Mouse (Mus musculus) forebrain, embryonic 12.5 days (tissue): ENCODE measurements at regions not wholly inside any gene's neighbourhood (a gene's known extent, or its start where the extent isn't known, plus 50 kb on each side); places are given as distances from the start of the nearest gene placed in this dataset.

ENCODE experiments used
- ATAC-seq: fragments of 200-750 bp; cut with Nextera tagmentation; 2 replicates; pipeline ENCODE4 v1.8.0; 2017; ENCODE audit warnings: moderate TSS enrichment; ENCODE audit not compliant: low FRiP score
- H3K27ac ChIP-seq: fragments of 300-500 bp; sonication (generic); 2 replicates; pipeline ENCODE4 v1.5.1; 2016; ENCODE audit warnings: mild to moderate bottlenecking
- H3K27me3 ChIP-seq: fragments of 300-500 bp; sonication (generic); 2 replicates; pipeline ENCODE4 v1.6.1; 2016; ENCODE audit warnings: mild to moderate bottlenecking
- H3K36me3 ChIP-seq: fragments of 300-500 bp; sonication (generic); replicated peaks from 2 replicates; pipeline ENCODE4 v1.6.1; 2016; ENCODE audit warnings: mild to moderate bottlenecking
- H3K4me1 ChIP-seq: fragments of 300-500 bp; sonication (generic); 2 replicates; pipeline ENCODE4 v1.6.1; 2016
- H3K4me2 ChIP-seq: fragments of 300-500 bp; sonication (generic); 2 replicates; pipeline ENCODE4 v1.6.1; 2016; ENCODE audit warnings: mild to moderate bottlenecking, moderate library complexity
- H3K4me3 ChIP-seq: fragments of 300-500 bp; sonication (generic); replicated peaks from 2 replicates; pipeline ENCODE4 v1.5.1; 2016; ENCODE audit warnings: mild to moderate bottlenecking
- H3K9ac ChIP-seq: fragments of 300-500 bp; sonication (generic); 2 replicates; pipeline ENCODE4 v1.6.1; 2016; ENCODE audit warnings: mild to moderate bottlenecking
- H3K9me3 ChIP-seq: fragments of 300-500 bp; sonication (generic); 2 replicates; pipeline ENCODE4 v1.6.1; 2016
- WGBS: fragments of 180-500 bp; shearing (Covaris S2); methylation state at CpG from one replicate; pipeline ENCODE4 v1.1.7; 2016; 5-methylcytosine and 5-hydroxymethylcytosine counted together

DNA sequence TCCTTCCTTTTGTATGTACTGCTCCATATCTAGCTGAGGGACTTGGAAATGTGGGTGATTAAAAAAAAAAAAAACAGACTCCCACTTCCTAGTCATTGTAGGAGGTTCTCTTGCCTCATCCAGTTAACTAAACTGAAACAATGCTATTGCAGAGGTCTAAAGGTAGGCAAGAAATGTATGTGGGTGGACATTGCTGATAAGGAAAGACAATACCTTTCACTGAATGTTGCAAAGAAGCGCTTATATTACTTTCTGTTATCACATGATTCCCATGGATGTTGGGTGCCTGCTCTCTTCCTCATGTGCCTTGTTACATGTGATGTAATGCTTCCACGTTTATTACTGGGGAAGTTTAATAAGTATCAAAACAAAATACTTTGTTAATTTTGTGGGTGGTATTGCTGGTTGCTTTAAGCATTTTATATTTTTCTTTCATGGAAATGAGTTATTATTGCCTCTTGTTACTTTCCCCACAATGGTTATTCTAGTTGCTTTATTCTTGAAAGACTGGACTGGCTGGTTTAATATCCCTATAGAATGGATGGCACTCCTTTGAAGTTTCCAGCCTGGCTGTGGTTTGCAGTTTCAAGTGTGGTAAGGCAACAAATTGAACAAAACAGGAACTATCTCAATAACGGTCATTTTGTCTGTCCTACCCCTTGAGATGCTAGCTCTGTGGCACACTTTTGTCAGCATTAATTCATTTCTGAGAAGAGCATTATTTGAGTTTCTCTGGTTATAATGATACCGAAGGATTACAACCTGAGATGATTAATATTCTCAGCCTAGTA lies 403.9 kb upstream of the Frg1 start:
- ATAC-seq: no peak
- Histone ChIP-seq H3K4me2 (no peak overlapping the region), H3K36me3 (no peaks in the 10 kb centered on the region), H3K27me3 (no peaks in the 10 kb centered on the region), H3K4me1 (no peaks in the 10 kb centered on the region), H3K9ac (no peak overlapping the region), H3K4me3 (no peak overlapping the region), H3K9me3 (no peaks in the 10 kb centered on the region), H3K27ac (no peak overlapping the region)
- 85% methylated on average over 4 of the region's 4 CpGs for WGBS

DNA sequence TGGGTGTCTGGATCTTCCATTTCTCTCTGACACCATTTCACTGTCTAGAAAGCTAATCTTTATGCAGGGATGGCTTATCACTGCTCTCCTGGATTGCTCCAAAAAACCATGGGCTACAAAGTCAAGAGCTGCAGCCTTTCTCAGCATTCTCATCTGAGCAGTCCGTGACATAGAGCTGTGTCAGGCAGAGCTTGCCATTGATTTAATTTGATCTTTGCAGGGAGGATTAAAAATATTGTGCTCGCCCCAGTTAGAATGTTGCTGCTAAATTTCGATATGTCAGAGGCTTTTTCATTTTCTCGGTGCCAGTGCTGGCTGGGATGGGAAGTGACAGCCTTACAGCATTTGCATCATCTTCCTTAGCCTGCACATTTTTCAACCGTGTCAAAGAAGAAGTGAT lies 401.7 kb upstream of the Frg1 start:
- no peaks in the 10 kb centered on the region for H3K27me3 ChIP-seq
- no peak overlapping the region for H3K4me2 ChIP-seq
- H3K4me1 ChIP-seq: no peaks in the 10 kb centered on the region
- no peaks in the 10 kb centered on the region for H3K9me3 ChIP-seq
- H3K4me3 ChIP-seq: no peak overlapping the region
- no peak overlapping the region for H3K9ac ChIP-seq
- ATAC-seq: no peak
- no peak overlapping the region for H3K27ac ChIP-seq
- no peaks in the 10 kb centered on the region for H3K36me3 ChIP-seq
- 75% methylated on average over 5 of the region's 5 CpGs for WGBS

GRCm38 (mm10) chr8:41818079-41818478 lies 401.2 kb upstream of the Frg1 start:
- ATAC-seq: no peak
- Histone ChIP-seq H3K36me3 (no peaks in the 10 kb centered on the region), H3K4me1 (no peaks in the 10 kb centered on the region), H3K27ac (no peak overlapping the region), H3K4me3 (no peak overlapping the region), H3K9me3 (no peaks in the 10 kb centered on the region), H3K27me3 (no peaks in the 10 kb centered on the region), H3K9ac (no peak overlapping the region), H3K4me2 (no peak overlapping the region)
- WGBS: 84% methylated on average over 1 of the region's 1 CpGs

DNA sequence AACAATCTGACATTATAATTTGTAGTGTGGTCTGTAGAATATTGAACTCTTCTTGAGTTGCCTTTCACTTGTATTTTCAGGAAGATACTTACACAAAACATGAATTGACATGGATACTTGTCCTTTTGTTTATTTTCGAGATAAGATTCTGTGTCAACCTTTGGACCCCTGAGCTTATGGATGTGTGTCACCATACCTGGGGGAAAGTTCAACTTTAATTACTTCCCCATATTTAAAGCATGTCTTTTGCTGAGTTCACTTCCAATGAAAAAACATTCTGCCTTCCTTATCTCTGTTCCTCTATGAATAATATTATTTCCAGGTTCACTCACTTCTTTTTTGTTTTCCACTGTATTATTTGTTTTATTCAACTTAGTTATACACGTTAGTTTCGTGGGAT lies 398.4 kb upstream of the Frg1 start:
- Histone ChIP-seq H3K9ac (no peak overlapping the region), H3K4me1 (no peaks in the 10 kb centered on the region), H3K4me3 (no peak overlapping the region), H3K4me2 (no peak overlapping the region), H3K36me3 (no peaks in the 10 kb centered on the region), H3K27ac (no peak overlapping the region), H3K9me3 (no peaks in the 10 kb centered on the region), H3K27me3 (no peaks in the 10 kb centered on the region)
- no peak for ATAC-seq
- 88% methylated on average over 3 of the region's 3 CpGs for WGBS

GRCm38 (mm10) chr8:41795625-41796024 lies 378.8 kb upstream of the Frg1 start:
- no peak overlapping the region for H3K27ac ChIP-seq
- WGBS: 81% methylated on average over 2 of the region's 2 CpGs

DNA sequence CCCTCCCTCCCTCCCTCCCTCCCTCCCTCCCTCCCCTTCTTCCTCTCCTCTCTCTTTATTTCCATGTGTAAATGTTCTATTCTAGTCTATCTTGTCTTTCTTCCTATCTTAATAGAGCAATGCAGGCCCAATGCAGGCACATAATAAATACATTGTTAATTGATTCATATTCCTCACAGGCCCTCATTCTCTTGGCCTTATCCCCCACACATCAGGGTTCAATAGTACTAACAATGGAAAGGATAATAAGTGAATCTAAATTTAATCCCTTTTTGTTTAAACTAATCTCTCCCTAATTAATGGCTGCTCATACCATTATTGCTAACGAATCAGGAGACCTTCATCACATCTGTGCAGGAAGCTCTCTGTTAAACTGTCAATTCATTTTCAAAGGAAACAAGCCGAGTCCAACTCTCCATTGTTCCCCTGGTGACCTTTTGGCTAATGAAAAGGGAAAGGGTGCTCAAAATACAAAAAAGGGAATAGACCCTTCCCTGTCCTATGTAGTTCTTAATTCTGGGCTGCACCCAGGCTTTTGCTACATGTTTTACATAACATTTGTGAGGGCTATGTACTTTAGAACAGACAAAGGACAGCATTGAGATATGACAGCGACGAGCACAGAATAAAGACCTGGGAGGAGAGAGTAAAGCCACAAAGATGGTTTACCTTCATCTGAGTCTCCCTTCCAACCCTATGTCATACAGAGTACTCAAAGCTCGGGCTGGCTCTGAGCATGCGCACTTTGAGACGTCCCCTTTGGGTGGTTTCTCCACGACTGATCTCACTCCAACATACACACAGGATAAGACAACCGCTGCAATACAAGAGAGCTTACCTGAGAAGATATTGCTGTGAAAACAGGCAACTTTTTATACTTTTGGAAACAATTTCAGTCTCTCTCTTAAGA lies 370.3 kb upstream of the Frg1 start:
- H3K4me1 ChIP-seq: peaks cover 7% of the 10 kb centered on the region
- no peak overlapping the region for H3K4me2 ChIP-seq
- H3K9ac ChIP-seq: no peak overlapping the region
- peak; percentile 67 for ATAC-seq
- no peak overlapping the region for H3K27ac ChIP-seq
- H3K36me3 ChIP-seq: no peaks in the 10 kb centered on the region
- H3K9me3 ChIP-seq: no peaks in the 10 kb centered on the region
- WGBS: 31% methylated on average over 9 of the region's 9 CpGs
- no peak overlapping the region for H3K4me3 ChIP-seq
- H3K27me3 ChIP-seq: no peaks in the 10 kb centered on the region

More at GRCm38 (mm10) chr8:41795625-41796024, 378.8 kb upstream of the Frg1 start:
- no peak overlapping the region for H3K4me2 ChIP-seq
- H3K4me1 ChIP-seq: no peaks in the 10 kb centered on the region
- no peak overlapping the region for H3K4me3 ChIP-seq
- no peaks in the 10 kb centered on the region for H3K36me3 ChIP-seq
- H3K9ac ChIP-seq: no peak overlapping the region
- H3K27me3 ChIP-seq: no peaks in the 10 kb centered on the region
- ATAC-seq: no peak
- no peaks in the 10 kb centered on the region for H3K9me3 ChIP-seq

DNA sequence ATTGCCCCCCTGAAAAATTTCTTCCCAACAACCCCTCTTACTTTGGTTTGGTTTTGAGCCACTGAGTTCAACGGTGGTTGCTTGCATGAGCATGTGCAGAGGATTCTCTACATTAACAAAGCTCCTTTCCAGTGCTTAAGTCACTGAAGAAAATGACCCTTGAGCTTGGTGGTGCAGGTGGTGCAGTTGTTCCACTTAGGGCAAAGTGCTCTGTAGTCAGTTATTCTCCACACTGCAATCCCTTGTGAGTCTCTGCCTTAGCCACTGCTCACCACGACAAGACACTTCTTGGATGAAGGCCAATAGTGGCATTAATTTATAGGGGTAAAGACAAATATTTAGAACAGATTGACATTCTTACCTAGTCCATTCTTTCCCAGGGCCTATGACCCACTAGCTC lies 369.1 kb upstream of the Frg1 start:
- Histone ChIP-seq H3K4me1 (peaks cover 7% of the 10 kb centered on the region), H3K36me3 (no peaks in the 10 kb centered on the region), H3K4me3 (no peak overlapping the region), H3K27me3 (no peaks in the 10 kb centered on the region), H3K9ac (no peak overlapping the region), H3K9me3 (no peaks in the 10 kb centered on the region), H3K4me2 (no peak overlapping the region), H3K27ac (no peak overlapping the region)
- ATAC-seq: no peak
- 65% methylated on average over 2 of the region's 2 CpGs for WGBS

GRCm38 (mm10) chr8:41782837-41783236 lies 366.0 kb upstream of the Frg1 start:
- H3K4me3 ChIP-seq: no peak overlapping the region
- H3K9ac ChIP-seq: no peak overlapping the region
- no peaks in the 10 kb centered on the region for H3K27me3 ChIP-seq
- ATAC-seq: no peak
- H3K4me2 ChIP-seq: no peak overlapping the region
- no peaks in the 10 kb centered on the region for H3K36me3 ChIP-seq
- 79% methylated on average over 1 of the region's 1 CpGs for WGBS
- H3K4me1 ChIP-seq: peaks cover 7% of the 10 kb centered on the region
- no peaks in the 10 kb centered on the region for H3K9me3 ChIP-seq
- H3K27ac ChIP-seq: no peak overlapping the region

DNA sequence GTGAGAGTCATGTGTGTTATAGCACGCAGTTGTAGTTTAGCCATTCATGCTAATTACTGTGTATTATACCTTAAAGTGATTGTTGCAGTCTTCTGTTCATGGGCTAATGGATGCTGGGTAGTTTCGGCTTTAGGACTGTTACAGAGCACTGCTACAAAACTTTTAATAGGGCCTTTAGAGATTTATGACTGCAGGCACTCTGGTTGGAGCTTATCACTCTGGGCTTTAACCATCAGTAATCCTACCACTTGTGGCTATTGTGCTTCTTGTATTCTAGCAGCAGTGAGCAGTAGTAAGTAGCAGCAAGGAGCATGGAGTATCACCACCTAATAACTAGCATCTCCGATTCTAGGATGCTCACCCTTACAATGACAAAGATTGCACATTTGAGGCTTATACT lies 362.6 kb upstream of the Frg1 start:
- Histone ChIP-seq H3K27ac (no peak overlapping the region), H3K4me3 (no peak overlapping the region), H3K9me3 (no peaks in the 10 kb centered on the region), H3K36me3 (no peaks in the 10 kb centered on the region), H3K9ac (no peak overlapping the region), H3K27me3 (no peaks in the 10 kb centered on the region), H3K4me2 (no peak overlapping the region), H3K4me1 (no peaks in the 10 kb centered on the region)
- WGBS: 92% methylated on average over 3 of the region's 3 CpGs
- ATAC-seq: no peak

- no peak overlapping the region for H3K4me2 ChIP-seq
- H3K9ac ChIP-seq: no peak overlapping the region
- H3K4me1 ChIP-seq: no peaks in the 10 kb centered on the region
- no peak overlapping the region for H3K27ac ChIP-seq
- H3K4me3 ChIP-seq: no peak overlapping the region
- no peaks in the 10 kb centered on the region for H3K27me3 ChIP-seq
- peak; percentile 67; the same call in 1 of the 2 replicates for ATAC-seq
- H3K36me3 ChIP-seq: no peaks in the 10 kb centered on the region
- no peaks in the 10 kb centered on the region for H3K9me3 ChIP-seq
- WGBS: 59% methylated on average over 4 of the region's 4 CpGs
These were observed 354.9 kb upstream of the Frg1 start for GRCm38 (mm10) chr8:41771729-41772128.

DNA sequence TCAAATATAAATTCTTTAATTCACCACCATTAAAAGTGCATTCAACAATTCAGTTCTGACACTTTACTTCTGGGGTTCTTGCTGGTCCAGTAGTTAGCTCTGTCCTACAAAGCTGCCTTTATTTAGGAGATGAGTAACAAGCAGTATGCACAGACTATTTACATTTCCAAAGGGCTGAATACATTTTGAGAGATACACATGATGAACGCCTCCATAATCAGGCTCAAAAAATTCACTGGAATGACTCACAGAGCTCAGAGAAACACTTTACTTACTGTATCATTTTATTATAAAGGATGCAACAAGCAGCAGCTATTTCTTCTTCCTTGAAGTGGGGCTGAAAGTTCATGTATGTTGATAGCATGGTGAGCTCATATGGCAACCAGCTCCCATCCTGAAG lies 336.6 kb upstream of the Frg1 start:
- no peak overlapping the region for H3K27ac ChIP-seq
- H3K4me1 ChIP-seq: no peaks in the 10 kb centered on the region
- H3K4me2 ChIP-seq: no peak overlapping the region
- no peak for ATAC-seq
- H3K27me3 ChIP-seq: no peaks in the 10 kb centered on the region
- no peaks in the 10 kb centered on the region for H3K36me3 ChIP-seq
- H3K9ac ChIP-seq: no peak overlapping the region
- no peaks in the 10 kb centered on the region for H3K9me3 ChIP-seq
- 89% methylated on average over 1 of the region's 1 CpGs for WGBS
- no peak overlapping the region for H3K4me3 ChIP-seq

- Histone ChIP-seq H3K27ac (no peak overlapping the region), H3K4me2 (no peak overlapping the region), H3K4me1 (no peaks in the 10 kb centered on the region), H3K9me3 (no peaks in the 10 kb centered on the region), H3K9ac (no peak overlapping the region), H3K27me3 (no peaks in the 10 kb centered on the region), H3K4me3 (no peak overlapping the region), H3K36me3 (no peaks in the 10 kb centered on the region)
- 84% methylated on average over 2 of the region's 2 CpGs for WGBS
- no peak for ATAC-seq
These were observed 335.8 kb upstream of the Frg1 start for GRCm38 (mm10) chr8:41752641-41753040.
